Mouse (Mus musculus) CH12.LX (cell line): ENCODE measurements around the gene Atp1a1. TPM values are rescaled to one million over a fixed set of nuclear protein-coding genes. Genes with fewer than 3 reads are reported as not detected.

ENCODE experiments used
- DNase-seq: peaks from one replicate; pipeline ENCODE4 v3.0.0-alpha.2; 2013; ENCODE audit errors: extremely low read depth
- H3K27ac ChIP-seq: 2 replicates; pipeline ENCODE4 v1.5.1; 2012; ENCODE audit warnings: low read depth, mild to moderate bottlenecking, control low read depth, moderate library complexity; ENCODE audit not compliant: insufficient read depth
- H3K27me3 ChIP-seq: replicated peaks from 2 replicates; pipeline ENCODE3; 2012; ENCODE audit warnings: inconsistent platforms
- H3K36me3 ChIP-seq, 2 experiments: replicated peaks in 1 of 2; 2 replicates each; pipeline versions ENCODE3 to v1.6.1; 2012; ENCODE audit warnings: inconsistent platforms in 1 of 2, low read length in 1 of 2, mild to moderate bottlenecking in 1 of 2, mixed read lengths in 1 of 2, moderate library complexity in 1 of 2; ENCODE audit not compliant: control insufficient read depth in 1 of 2, insufficient read depth in 1 of 2
- H3K4me1 ChIP-seq, 2 experiments: 2 replicates each; pipeline ENCODE4 v1.6.1; 2012; ENCODE audit warnings: inconsistent platforms in 1 of 2, moderate library complexity in 1 of 2; ENCODE audit not compliant: insufficient read depth in 2 of 2, control insufficient read depth in 1 of 2
- H3K4me2 ChIP-seq: 2 replicates; pipeline ENCODE4 v1.6.1; 2012; ENCODE audit warnings: low read depth, mild to moderate bottlenecking, control low read depth; ENCODE audit not compliant: poor library complexity, insufficient read depth, severe bottlenecking
- H3K4me3 ChIP-seq, 3 experiments: fragments of 150-350 bp in 1 of 3; sonication (generic) in 1 of 3; replicated peaks in 1 of 3; 2 replicates each; pipeline versions ENCODE3 to v1.5.1; 2011 to 2012; ENCODE audit warnings: low read depth in 2 of 3, low read length in 2 of 3, mild to moderate bottlenecking in 2 of 3, moderate library complexity in 2 of 3, control low read depth in 1 of 3, improper control_type of control experiment in 1 of 3, inconsistent platforms in 1 of 3, mixed read lengths in 1 of 3; ENCODE audit not compliant: poor library complexity in 1 of 3
- H3K79me2 ChIP-seq: replicated peaks from 2 replicates; pipeline ENCODE4 v1.6.1; 2012; ENCODE audit warnings: mild to moderate bottlenecking, moderate library complexity; ENCODE audit not compliant: control insufficient read depth, poor library complexity, insufficient read depth, severe bottlenecking; ENCODE audit errors: extremely low read depth
- H3K9ac ChIP-seq: 2 replicates; pipeline ENCODE4 v1.6.1; 2012; ENCODE audit warnings: low read depth, mild to moderate bottlenecking, control low read depth, moderate library complexity; ENCODE audit not compliant: insufficient read depth
- H3K9me3 ChIP-seq: replicated peaks from 2 replicates; pipeline ENCODE3; 2012; ENCODE audit warnings: low read length, inconsistent platforms, mixed read lengths
- CHD1 ChIP-seq: IDR thresholded peaks from 2 replicates; pipeline ENCODE4 v1.6.1; 2012; ENCODE audit warnings: low read depth, low read length, improper control_type of control experiment, inconsistent platforms
- CTCF ChIP-seq, 2 experiments: IDR thresholded peaks in 1 of 2; conservative IDR thresholded peaks in 1 of 2; 2 replicates each; pipeline ENCODE4 v1.5.1; 2011 to 2012; ENCODE audit warnings: low read depth in 2 of 2, low read length in 2 of 2, improper control_type of control experiment in 1 of 2, inconsistent platforms in 1 of 2, mild to moderate bottlenecking in 1 of 2, moderate library complexity in 1 of 2
- ELF1 ChIP-seq: IDR thresholded peaks from 2 replicates; pipeline ENCODE4 v1.6.1; 2014; ENCODE audit warnings: low read depth, mild to moderate bottlenecking, inconsistent platforms, low read length, improper control_type of control experiment
- EP300 ChIP-seq: IDR thresholded peaks from 2 replicates; pipeline ENCODE4 v1.6.1; 2011; ENCODE audit warnings: low read length, improper control_type of control experiment
- GABPA ChIP-seq: IDR thresholded peaks from 2 replicates; pipeline ENCODE4 v1.6.1; 2012; ENCODE audit warnings: low read depth, low read length, improper control_type of control experiment, inconsistent platforms; ENCODE audit not compliant: insufficient replicate concordance
- HCFC1 ChIP-seq: IDR thresholded peaks from 2 replicates; pipeline ENCODE4 v1.6.1; 2012; ENCODE audit warnings: low read depth, mild to moderate bottlenecking, inconsistent platforms, low read length, improper control_type of control experiment
- MAFK ChIP-seq: IDR thresholded peaks from 2 replicates; pipeline ENCODE4 v1.6.1; 2011; ENCODE audit warnings: low read length, improper control_type of control experiment; ENCODE audit not compliant: insufficient replicate concordance
- MXI1 ChIP-seq: IDR thresholded peaks from 2 replicates; pipeline ENCODE4 v1.6.1; 2011; ENCODE audit warnings: mild to moderate bottlenecking, low read depth, low read length, improper control_type of control experiment
- MYC ChIP-seq: IDR thresholded peaks from 2 replicates; pipeline ENCODE4 v1.6.1; 2011; ENCODE audit warnings: low read depth, mild to moderate bottlenecking, improper control_type of control experiment, low read length
- POLR2A ChIP-seq: IDR thresholded peaks from 2 replicates; pipeline ENCODE4 v1.6.1; 2011; ENCODE audit warnings: low read depth, mild to moderate bottlenecking, improper control_type of control experiment, low read length
- UBTF ChIP-seq: IDR thresholded peaks from 2 replicates; pipeline ENCODE4 v1.6.1; 2012; ENCODE audit warnings: low read depth, mild to moderate bottlenecking, inconsistent platforms, low read length, improper control_type of control experiment, moderate library complexity
- USF1 ChIP-seq: IDR thresholded peaks from 2 replicates; pipeline ENCODE4 v1.6.1; 2014; ENCODE audit warnings: low read depth, mild to moderate bottlenecking, inconsistent platforms, low read length, improper control_type of control experiment
- USF2 ChIP-seq: conservative IDR thresholded peaks from 2 replicates; pipeline ENCODE4 v1.6.1; 2011; ENCODE audit warnings: low read depth, low read length, improper control_type of control experiment
- dilution Hi-C: fragments of 300-500 bp; cut with MboI; formaldehyde crosslinking; loops from 2 replicates; pipeline ENCODE4 v1.14.3; 2020; ENCODE audit warnings: low sequenced_read_pairs; ENCODE audit not compliant: extremely low pct_unique_long_range_greater_than_20kb, extremely low pct_ligation_motif_present
- in situ Hi-C: fragments of 300-500 bp; cut with MboI; formaldehyde crosslinking; loops from 3 replicates; pipeline ENCODE4 v1.14.3; 2019; ENCODE audit warnings: low sequenced_read_pairs, low pct_ligation_motif_present, low pct_unique_long_range_greater_than_20kb, mixed read lengths
- polyA plus RNA-seq: library from polyadenylated mRNA; unstranded; fragments of >175 nt; gene quantifications from 2 replicates; pipeline ENCODE4 v1.2.1, GENCODE M21; 2012; ENCODE audit warnings: low read depth; ENCODE audit not compliant: insufficient read length
- total RNA-seq, 2 experiments: library from RNA; depleted of rRNA; stranded (reverse); fragments of 300-350 nt in 1 of 2; fragments of >200 nt in 1 of 2; gene quantifications; 2 replicates each; pipeline ENCODE4 v1.2.3; 2012 to 2014

Atp1a1 gene
- total and polyA plus RNA-seq, 3 experiments, result 215 to 337 (median 219) TPM

DNA sequence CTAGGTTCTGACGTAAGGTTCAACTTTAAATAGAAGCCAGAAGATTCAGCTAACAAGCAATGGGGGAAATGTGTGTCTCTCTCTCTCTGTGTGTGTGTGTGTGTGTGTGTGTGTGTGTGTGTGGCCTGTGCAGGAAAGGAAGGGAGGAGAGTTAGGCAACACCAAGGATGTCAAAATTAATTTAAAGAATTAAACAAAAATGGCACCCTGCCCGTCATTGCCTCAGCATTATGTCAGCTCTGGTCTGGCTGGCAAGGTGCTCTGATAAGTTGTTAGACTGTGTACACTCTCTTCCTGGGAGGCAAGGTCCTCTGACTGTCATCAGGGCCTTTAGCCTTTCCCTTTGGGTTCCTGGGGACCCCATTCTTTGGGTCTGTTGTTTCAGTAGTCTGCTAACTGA, 47.8 kb downstream of the Atp1a1 start:
- Histone ChIP-seq H3K27me3 (no peaks in the 10 kb centered on the region), H3K4me1 (no peaks in the 10 kb centered on the region), H3K27ac (no peak overlapping the region), H3K79me2 (no peaks in the 10 kb centered on the region), H3K4me2 (no peak overlapping the region), H3K4me3 (no peak overlapping the region), H3K9ac (no peak overlapping the region), H3K9me3 (no peaks in the 10 kb centered on the region), H3K36me3 (no peaks in the 10 kb centered on the region)
- dilution Hi-C loops, result no loop called here
- no peak for TF ChIP-seq USF1
- no peak for TF ChIP-seq MYC
- no peak for TF ChIP-seq USF2
- TF ChIP-seq ELF1, result no peak
- TF ChIP-seq GABPA, result no peak
- TF ChIP-seq CHD1, result no peak
- TF ChIP-seq POLR2A, result no peak
- TF ChIP-seq CTCF (conservative IDR thresholded peaks at IDR 0.05 in 1 of 2, IDR thresholded peaks at IDR 0.05 in 1 of 2; ENCODE audit: low read depth in 2 of 2, low read length in 2 of 2), result no peak
- in situ Hi-C loops, result no loop called here
- no peak for DNase-seq

DNA sequence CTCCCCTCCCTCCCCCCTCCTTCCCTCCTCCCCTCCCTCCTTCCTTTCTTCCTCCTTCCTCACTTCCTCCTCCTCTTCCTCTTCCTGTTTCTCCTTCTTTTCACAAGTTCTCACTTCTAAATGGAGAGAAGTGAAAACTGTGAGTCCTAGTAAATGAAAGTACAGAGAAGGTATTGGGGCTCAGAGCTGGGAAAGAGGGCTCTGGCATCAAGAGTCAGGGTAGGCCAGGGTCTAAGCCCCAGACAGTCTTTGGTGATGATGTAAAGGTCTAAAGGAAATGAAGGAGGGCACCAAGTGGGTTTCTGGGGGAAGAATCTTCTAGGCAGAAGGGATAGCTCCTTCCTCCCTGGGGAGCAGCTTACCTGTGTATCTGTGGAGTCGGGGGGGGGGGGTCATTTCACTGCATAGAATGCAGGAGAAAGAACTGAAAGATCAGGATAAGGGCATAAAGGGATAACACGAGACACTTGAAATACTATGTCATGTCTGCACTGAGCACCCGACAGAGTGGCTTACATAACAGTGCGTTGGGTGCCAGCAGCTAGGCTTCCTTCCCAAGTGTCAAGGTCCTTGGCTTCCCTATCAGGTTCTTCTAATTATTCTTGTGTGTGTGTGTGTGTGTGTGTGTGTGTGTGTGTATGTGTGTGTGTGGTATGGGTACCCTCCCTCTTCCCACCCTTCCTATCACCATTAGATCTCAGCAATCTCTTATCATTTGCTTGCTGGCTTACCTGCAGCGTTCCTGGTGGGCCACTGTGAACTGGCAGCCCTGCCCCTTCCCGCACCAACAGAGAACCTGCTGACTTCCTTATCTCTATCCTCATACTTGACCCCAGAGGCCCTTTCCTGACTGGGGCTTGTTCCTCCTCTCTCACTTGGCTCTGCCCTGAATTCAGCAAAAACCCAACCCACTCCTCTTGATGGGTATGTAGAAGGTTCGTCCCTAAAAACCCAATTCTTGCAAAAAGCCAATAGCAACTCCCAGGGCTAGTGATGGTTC, 51.6 kb downstream of the Atp1a1 start:
- in situ Hi-C loops (no loop called here), dilution Hi-C loops (no loop called here)
- no peaks in the 10 kb centered on the region for H3K36me3 ChIP-seq
- H3K9me3 ChIP-seq, result no peaks in the 10 kb centered on the region
- H3K4me2 ChIP-seq, result no peak overlapping the region
- H3K79me2 ChIP-seq, result no peaks in the 10 kb centered on the region
- no peak overlapping the region for H3K27ac ChIP-seq
- DNase-seq, result no peak
- no peak overlapping the region for H3K9ac ChIP-seq
- TF ChIP-seq MXI1 (no peak), UBTF (no peak), ELF1 (no peak), MAFK (no peak), HCFC1 (no peak), EP300 (no peak)
- no peak overlapping the region for H3K4me3 ChIP-seq
- no peaks in the 10 kb centered on the region for H3K4me1 ChIP-seq
- no peaks in the 10 kb centered on the region for H3K27me3 ChIP-seq
